Mouse (Mus musculus) B cell, adult 67 days (primary cell): ENCODE results near the gene Lipt2. TPM values are rescaled to one million over a fixed set of nuclear protein-coding genes. Genes with fewer than 3 reads are reported as not detected.

ENCODE experiments used
- total RNA-seq, 2 experiments: library from RNA; stranded (reverse); gene quantifications; 4 replicates each; pipeline ENCODE4 v1.2.4; 2023

Lipt2 gene
- total RNA-seq = 1 to 10 TPM; 1.0 to 1.9 TPM

GRCm38 (mm10) chr7:100159105-100159841, at the start of gene Lipt2:
Lipt2 (plus strand) TSS chr7:100159277.

DNA sequence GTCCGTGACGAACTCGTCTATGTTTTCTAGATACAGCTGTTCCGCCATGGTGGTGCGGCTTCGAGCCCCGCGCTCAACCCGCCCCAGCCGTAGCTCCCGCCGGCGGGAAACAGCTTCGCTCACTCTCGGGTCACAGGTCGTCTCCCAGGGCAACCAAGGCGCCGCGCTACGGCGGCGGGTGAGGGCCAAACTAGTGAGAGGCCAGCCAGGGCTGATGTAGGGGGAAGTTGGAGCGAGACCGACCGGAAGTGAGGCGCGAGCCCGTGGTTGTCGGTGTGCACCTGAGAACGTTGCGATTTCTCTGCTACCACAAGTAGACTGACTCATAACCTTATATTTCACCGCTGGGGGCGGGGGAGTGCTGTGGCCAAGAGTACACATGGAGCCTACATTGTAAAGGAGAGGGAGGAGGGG, 37.7 kb upstream of the Lipt2 start, which contains the start of gene Pold3:
Gene Pold3, minus strand, starts transcription at position 190 of the 414 bp plus-strand sequence.

DNA sequence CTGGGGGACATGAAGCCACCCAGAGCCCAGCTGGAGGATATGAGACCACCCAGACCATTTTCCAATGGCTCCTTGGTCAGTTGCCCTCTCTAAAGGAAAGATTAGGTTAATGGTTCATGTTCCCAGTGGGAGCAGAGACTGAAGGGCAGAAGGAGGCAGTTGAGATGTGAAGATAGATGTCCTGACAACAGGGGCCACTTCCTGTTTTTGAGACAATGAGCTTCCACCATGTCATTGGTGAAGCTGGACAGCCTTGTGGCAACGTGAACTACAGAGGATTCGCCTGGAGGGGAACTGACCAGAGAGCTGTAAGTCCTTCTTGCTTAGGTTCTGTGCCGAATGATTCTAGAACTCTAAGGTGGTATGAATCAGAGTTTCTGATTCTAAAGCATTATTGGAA, 17.2 kb downstream of the Lipt2 start, which contains the start of gene Kcne3:
Gene Kcne3, plus strand, starts transcription at position 234 of the 400 bp plus-strand sequence.

Other genes starting within 250 kb of the Lipt2 start
- gene Rnf169, start 178.8 kb upstream of the Lipt2 start, total RNA-seq = 10 to 100 TPM; 31.5 to 41.1 TPM
- not detected for gene Chrdl2, start 153.1 kb upstream of the Lipt2 start, total RNA-seq
- gene Pold3, start 37.7 kb upstream of the Lipt2 start, total RNA-seq = 10 to 100 TPM; 70.5 to 76.2 TPM
- gene Kcne3, start 17.2 kb downstream of the Lipt2 start, total RNA-seq = not detected
- gene Pgm2l1, start 68.1 kb downstream of the Lipt2 start, total RNA-seq = 10 to 100 TPM; 20.7 to 23.3 TPM
- gene P4ha3, start 126.2 kb downstream of the Lipt2 start, total RNA-seq = under 1 TPM in 1 of 2 experiments, not detected in 1; 0.26 TPM
- gene C2cd3, start 213.0 kb downstream of the Lipt2 start, total RNA-seq = 10 to 100 TPM; 66.3 to 70.3 TPM
- 10 to 100 TPM; 30.5 to 38.2 TPM for gene Ppme1, start 213.0 kb downstream of the Lipt2 start, total RNA-seq